In genomic region chr3:131919476-131919875, GRCm38 (mm10) we compare ENCODE assay signal across 10 mouse cellular contexts.
DNase-seq lines count a peak whose midpoint lies in the region; ATAC-seq lines count a peak whose summit lies in the region.
"Had no signal": no experiment of that assay in that cellular context is flagged by ENCODE, and none has a peak within 500 bp of the region (broad histone marks: within the 10 kb centered on the region; RNA-seq: fewer than 3 reads in every experiment).

No protein-coding gene starts in this region.

- no peak overlapping the region for H3K9ac ChIP-seq in hindbrain, embryonic 15.5 days
- no peak overlapping the region for H3K9ac ChIP-seq in hindbrain, embryonic 13.5 days
- H3K9ac ChIP-seq: neural tube, embryonic 13.5 days had no signal

- 0 out of 2 replicates have a peak overlapping the region, but pooled peaks have one; percentile 15 for H3K4me2 ChIP-seq in hindbrain, embryonic 15.5 days
- no peak overlapping the region for H3K4me2 ChIP-seq in hindbrain, embryonic 13.5 days
- H3K4me2 ChIP-seq: neural tube, embryonic 13.5 days had no signal

- H3K27ac ChIP-seq in hindbrain, embryonic 15.5 days (replicated peaks), result no peak overlapping the region; the same call in 1 of the 2 replicates
- H3K27ac ChIP-seq in hindbrain, embryonic 13.5 days, result no peak overlapping the region
- H3K27ac ChIP-seq: neural tube, embryonic 13.5 days had no signal

- DNase-seq in cerebellum, postnatal 36 days, result peak; percentile 27 to 29
- peak; percentile 29 to 40 for DNase-seq in layer of hippocampus, adult 8-10 months (ENCODE audit: low spot score in 2 of 2)
- peak; percentile 15 for DNase-seq in ovary, postnatal 10 days (ENCODE audit: low spot score)
- no peak for DNase-seq in thymus, postnatal 25 days
- DNase-seq in urinary bladder, postnatal 4 days (ENCODE audit: low spot score in 2 of 2), result no peak

- H3K4me3 ChIP-seq in hindbrain, embryonic 15.5 days, result no peak overlapping the region
- H3K4me3 ChIP-seq in hindbrain, embryonic 13.5 days, result no peak overlapping the region
- H3K4me3 ChIP-seq: neural tube, embryonic 13.5 days had no signal

- 56% methylated on average over 12 of the region's 12 CpGs for WGBS in hindbrain, embryonic 15.5 days
- WGBS in hindbrain, embryonic 13.5 days, result 66% methylated on average over 12 of the region's 12 CpGs

- ATAC-seq in hindbrain, embryonic 15.5 days (ENCODE audit: low FRiP score, low read depth), result peak; percentile 82; the same call in 1 of the 2 replicates
- no peak for ATAC-seq in hindbrain, embryonic 13.5 days (ENCODE audit: low FRiP score)
- ATAC-seq in granulocyte monocyte progenitor cell, adult 5-6 weeks (replicated peaks; ENCODE audit: poor library complexity, severe bottlenecking), result no peak

- no peaks in the 10 kb centered on the region for H3K9me3 ChIP-seq in hindbrain, embryonic 15.5 days
- peaks cover 4% of the 10 kb centered on the region; the same call in 1 of the 2 replicates for H3K9me3 ChIP-seq in hindbrain, embryonic 13.5 days
- H3K9me3 ChIP-seq: neural tube, embryonic 13.5 days had no signal

- 0 out of 2 replicates have a peak, but pooled peaks cover 5% of the 10 kb centered on the region for H3K4me1 ChIP-seq in hindbrain, embryonic 15.5 days (replicated peaks)
- 0 out of 2 replicates have a peak, but pooled peaks cover 3% of the 10 kb centered on the region for H3K4me1 ChIP-seq in hindbrain, embryonic 13.5 days (replicated peaks)

- H3K36me3 ChIP-seq in hindbrain, embryonic 15.5 days, result no peaks in the 10 kb centered on the region
- no peaks in the 10 kb centered on the region for H3K36me3 ChIP-seq in hindbrain, embryonic 13.5 days
- H3K36me3 ChIP-seq: G1E; neural tube, embryonic 13.5 days had no signal

- H3K27me3 ChIP-seq in hindbrain, embryonic 15.5 days, result no peaks in the 10 kb centered on the region
- 0 out of 2 replicates have a peak, but pooled peaks cover 2% of the 10 kb centered on the region for H3K27me3 ChIP-seq in hindbrain, embryonic 13.5 days
- H3K27me3 ChIP-seq: neural tube, embryonic 13.5 days had no signal

Comparison
In these comparisons a context has a peak if more than half of its experiments do, and no peak if none do; other contexts are left out.
1. DNase-seq: peak in cerebellum, postnatal 36 days (2 of 2), layer of hippocampus, adult 8-10 months (2 of 2) and ovary, postnatal 10 days (single experiment); none in thymus, postnatal 25 days (single experiment) and urinary bladder, postnatal 4 days (0 of 2).